Mouse (Mus musculus) sigmoid colon, adult 10 weeks (tissue): ENCODE data around the gene Sepsecs. TPM values are rescaled to one million over a fixed set of nuclear protein-coding genes. Genes with fewer than 3 reads are reported as not detected.

ENCODE experiments used
- polyA plus RNA-seq: library from polyadenylated mRNA; stranded (reverse); fragments of 350-450 nt; fragmentation: Illumina TruSeq; extraction: RNeasy Lipid Tissue Mini Kit (QIAGEN cat#74804); gene quantifications from one replicate; pipeline ENCODE4 v1.2.3, GENCODE M21; 2014; ENCODE audit warnings: low read depth, low replicate concordance

Sepsecs gene
- 61.2 TPM for polyA plus RNA-seq

GRCm38 (mm10) chr5:52669426-52670191 is at the start of gene Sepsecs:
Sepsecs (minus strand) TSS chr5:52669708.

Other genes with a start within 250 kb of the Sepsecs start
- 10.8 TPM for gene Ccdc149, start 198.2 kb downstream of the Sepsecs start, polyA plus RNA-seq
- gene Lgi2, start 103.2 kb downstream of the Sepsecs start, polyA plus RNA-seq: 1.5 TPM
- 230 TPM for gene Pi4k2b, start 71.9 kb upstream of the Sepsecs start, polyA plus RNA-seq
- gene Zcchc4, start 105.7 kb upstream of the Sepsecs start, polyA plus RNA-seq: 19.1 TPM
- 124 TPM for gene Anapc4, start 164.3 kb upstream of the Sepsecs start, polyA plus RNA-seq